Mouse (Mus musculus) testis, adult 2 months (tissue): ENCODE results near the gene Dchs2.

Source experiments
- CTCF ChIP-seq: fragments of 200-500 bp; IDR thresholded peaks from 2 replicates; pipeline ENCODE4 v1.5.1; 2012; ENCODE audit warnings: low read depth, mild to moderate bottlenecking, inconsistent platforms, low read length, moderate library complexity; ENCODE audit not compliant: control insufficient read depth, insufficient read depth, insufficient replicate concordance
- POLR2A ChIP-seq: fragments of 200-500 bp; IDR thresholded peaks from 2 replicates; pipeline ENCODE4 v1.6.1; 2012; ENCODE audit warnings: low read depth, mild to moderate bottlenecking, inconsistent platforms, low read length, moderate library complexity; ENCODE audit not compliant: control insufficient read depth

GRCm38 (mm10) chr3:83374333-83374732 is 246.6 kb downstream of the Dchs2 start:
- TF ChIP-seq CTCF, result no peak
- TF ChIP-seq POLR2A, result no peak
